Mouse (Mus musculus) embryonic facial prominence, embryonic 10.5 days (tissue): ENCODE results near the gene D10Wsu102e. TPM values are rescaled to one million over a fixed set of nuclear protein-coding genes. Genes with fewer than 3 reads are reported as not detected.

ENCODE experiments used
- DNase-seq: peaks from one replicate; pipeline ENCODE4 v3.0.0-alpha.2; 2017; ENCODE audit warnings: low spot score
- H3K27ac ChIP-seq: fragments of 300-500 bp; sonication (generic); replicated peaks from 2 replicates; pipeline ENCODE4 v1.5.1; 2016; ENCODE audit warnings: mild to moderate bottlenecking
- H3K27me3 ChIP-seq: fragments of 300-500 bp; sonication (generic); replicated peaks from 2 replicates; pipeline ENCODE4 v1.6.1; 2016; ENCODE audit warnings: low read depth, mild to moderate bottlenecking; ENCODE audit not compliant: poor library complexity, severe bottlenecking
- H3K36me3 ChIP-seq: fragments of 300-500 bp; sonication (generic); replicated peaks from 2 replicates; pipeline ENCODE4 v1.6.1; 2016; ENCODE audit warnings: mild to moderate bottlenecking, moderate library complexity
- H3K4me1 ChIP-seq: fragments of 300-500 bp; sonication (generic); 2 replicates; pipeline ENCODE4 v1.6.1; 2016
- H3K4me3 ChIP-seq: fragments of 300-500 bp; sonication (generic); 2 replicates; pipeline ENCODE4 v1.5.1; 2016; ENCODE audit warnings: mild to moderate bottlenecking, moderate library complexity
- H3K9me3 ChIP-seq: fragments of 300-500 bp; sonication (generic); 2 replicates; pipeline ENCODE4 v1.6.1; 2016; ENCODE audit warnings: mild to moderate bottlenecking
- WGBS: fragments of 180-500 bp; shearing (Covaris S2); methylation state at CpG from one replicate; pipeline ENCODE4 v1.1.7; 2016; 5-methylcytosine and 5-hydroxymethylcytosine counted together
- polyA plus RNA-seq: library from polyadenylated mRNA; unstranded; fragments of >200 nt; fragmentation: Nextera tagmentation; extraction: Ambion mirVana; gene quantifications from 2 replicates; pipeline ENCODE4 v1.2.1, GENCODE M21; 2016

The D10Wsu102e gene
- polyA plus RNA-seq, 1 experiment from 2014 or later: 1.3 TPM

- no peak for DNase-seq
- peaks cover 32% of the 10 kb centered on the region for H3K27me3 ChIP-seq
- no peaks in the 10 kb centered on the region for H3K36me3 ChIP-seq
- no peak overlapping the region for H3K27ac ChIP-seq
- no peak overlapping the region for H3K4me3 ChIP-seq
- 3% methylated on average over 1 of the region's 1 CpGs for WGBS
- H3K9me3 ChIP-seq: no peaks in the 10 kb centered on the region
- H3K4me1 ChIP-seq: peaks cover 12% of the 10 kb centered on the region
Measured at GRCm38 (mm10) chr10:83536436-83536835, 176.4 kb downstream of the D10Wsu102e start.

Other genes starting within 250 kb of the D10Wsu102e start
- gene Slc41a2, start 22.3 kb upstream of the D10Wsu102e start, polyA plus RNA-seq: 0.21 and 0.27 TPM in 2 replicates
- 1.7 and 2.1 TPM in 2 replicates for gene Aldh1l2, start 173.9 kb downstream of the D10Wsu102e start, polyA plus RNA-seq
- gene Washc4, start 183.5 kb downstream of the D10Wsu102e start, polyA plus RNA-seq: 40.7 TPM in 2 replicates